Mouse (Mus musculus): ENCODE measurements around the gene Pik3c2a.

DNA sequence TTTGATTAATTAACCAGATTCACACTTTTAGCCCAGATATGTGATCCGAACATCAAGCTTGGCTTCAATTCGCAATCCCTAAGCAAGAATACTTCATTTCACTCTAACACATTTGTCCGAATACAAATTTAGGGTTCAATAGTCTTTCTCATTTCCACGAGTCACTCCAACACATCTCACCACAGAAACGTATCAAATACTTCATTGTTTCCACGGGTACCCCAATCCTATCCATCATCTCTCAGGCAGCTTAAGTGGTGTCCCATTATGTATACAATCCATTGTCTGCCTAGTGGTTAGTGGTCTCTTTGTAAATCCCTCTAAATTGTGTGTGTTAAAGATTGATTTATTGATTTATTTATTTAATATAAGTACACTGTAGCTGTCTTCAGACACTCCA is 108.1 kb downstream of the Pik3c2a start:
- TF ChIP-seq USF1 (IDR thresholded peaks at IDR 0.05; ENCODE audit: low read depth, low read length) (no peak), CTCF (IDR thresholded peaks at IDR 0.05 in 2 of 3, conservative IDR thresholded peaks at IDR 0.05 in 1 of 3; ENCODE audit: control insufficient read depth in 1 of 3, insufficient read depth in 1 of 3, low read depth in 2 of 3, low read length in 3 of 3, poor library complexity in 1 of 3, severe bottlenecking in 1 of 3) (peak in 1 of 3 experiments; percentile 22; a peak in 1 of 6 replicates), ZC3H11A (IDR thresholded peaks at IDR 0.05; ENCODE audit: low read depth, low read length) (no peak), CHD1 (IDR thresholded peaks at IDR 0.05; ENCODE audit: low read depth, low read length) (no peak), KAT2A (conservative IDR thresholded peaks at IDR 0.05; ENCODE audit: low read depth, low read length) (no peak), ETS1 (IDR thresholded peaks at IDR 0.05; ENCODE audit: low read depth, low read length) (no peak)
